Mouse (Mus musculus): ENCODE measurements around the gene Cep164. TPM values are rescaled to one million over a fixed set of nuclear protein-coding genes. Genes with fewer than 3 reads are reported as not detected.

The Cep164 gene
- total and polyA plus RNA-seq, 3 experiments = 7.9 to 14.2 TPM; not detected in 1

- Histone ChIP-seq H3K9me3 (replicated peaks; ENCODE audit: insufficient read depth, low read length) (no peaks in the 10 kb centered on the region), H3K79me2 (ENCODE audit: control insufficient read depth, insufficient read depth, low read length, poor library complexity) (no peaks in the 10 kb centered on the region), H3K27ac (ENCODE audit: control insufficient read depth, low read depth, low read length) (no peak overlapping the region), H3K9ac (ENCODE audit: control insufficient read depth, low read depth, low read length, poor library complexity, severe bottlenecking) (no peak overlapping the region), H3K27me3 (ENCODE audit: control insufficient read depth in 1 of 2, insufficient read depth in 2 of 2, low read length in 2 of 2) (peaks cover 0 to 2% of the 10 kb centered on the region in 2 experiments; a peak in 2 of 4 replicates), H3K4me1 (ENCODE audit: control insufficient read depth in 1 of 2, insufficient read depth in 2 of 2, low read length in 2 of 2) (no peaks in the 10 kb centered on the region), H3K4me3 (ENCODE audit: control insufficient read depth in 1 of 2, insufficient read depth in 1 of 2, low read depth in 2 of 2, low read length in 2 of 2) (no peak overlapping the region), H3K36me3 (ENCODE audit: control insufficient read depth in 1 of 2, insufficient read depth in 2 of 2, low read length in 2 of 2) (no peaks in the 10 kb centered on the region)
- TF ChIP-seq EP300 (IDR thresholded peaks at IDR 0.05; ENCODE audit: low read depth in 1 of 2, low read length in 2 of 2) = no peak
- no peak for TF ChIP-seq MAZ (IDR thresholded peaks at IDR 0.05; ENCODE audit: low read depth, low read length)
- DNase-seq (ENCODE audit: low read depth, low spot score) = no peak
Observed at GRCm38 (mm10) chr9:45845541-45845940, 17.1 kb upstream of the Cep164 start.

- no peak for TF ChIP-seq MXI1 (IDR thresholded peaks at IDR 0.05; ENCODE audit: low read depth, low read length)
- TF ChIP-seq POLR2A (IDR thresholded peaks at IDR 0.05; ENCODE audit: control insufficient read depth in 1 of 2, insufficient read depth in 1 of 2, low read depth in 1 of 2, low read length in 2 of 2, poor library complexity in 1 of 2) = no peak
- no peak for TF ChIP-seq TBP (IDR thresholded peaks at IDR 0.05; ENCODE audit: low read depth, low read length)
- no peak for TF ChIP-seq ELF1 (IDR thresholded peaks at IDR 0.05; ENCODE audit: low read depth, low read length)
- TF ChIP-seq NRF1 (IDR thresholded peaks at IDR 0.05; ENCODE audit: insufficient read depth, low read depth, low read length, poor library complexity, severe bottlenecking) = no peak
- TF ChIP-seq POLR2AphosphoS5 (IDR thresholded peaks at IDR 0.05; ENCODE audit: borderline replicate concordance, low read depth, low read length) = no peak
- TF ChIP-seq USF1 (IDR thresholded peaks at IDR 0.05; ENCODE audit: low read depth, low read length) = no peak
- Histone ChIP-seq H3K9me3 (replicated peaks; ENCODE audit: insufficient read depth, low read length) (no peaks in the 10 kb centered on the region), H3K79me2 (ENCODE audit: control insufficient read depth, insufficient read depth, low read length, poor library complexity) (no peaks in the 10 kb centered on the region), H3K4me1 (ENCODE audit: control insufficient read depth in 1 of 2, insufficient read depth in 2 of 2, low read length in 2 of 2) (no peaks in the 10 kb centered on the region), H3K36me3 (ENCODE audit: control insufficient read depth in 1 of 2, insufficient read depth in 2 of 2, low read length in 2 of 2) (no peaks in the 10 kb centered on the region), H3K27ac (ENCODE audit: control insufficient read depth, low read depth, low read length) (no peak overlapping the region), H3K4me3 (ENCODE audit: control insufficient read depth in 1 of 2, insufficient read depth in 1 of 2, low read depth in 2 of 2, low read length in 2 of 2) (no peak overlapping the region), H3K9ac (ENCODE audit: control insufficient read depth, low read depth, low read length, poor library complexity, severe bottlenecking) (no peak overlapping the region), H3K27me3 (ENCODE audit: control insufficient read depth in 1 of 2, insufficient read depth in 2 of 2, low read length in 2 of 2) (peaks cover 0 to 2% of the 10 kb centered on the region in 2 experiments; a peak in 2 of 4 replicates)
- no peak for DNase-seq (ENCODE audit: low read depth, low spot score)
Observed at GRCm38 (mm10) chr9:45843780-45844179, 15.3 kb upstream of the Cep164 start.

- no peaks in the 10 kb centered on the region for H3K9me3 ChIP-seq (replicated peaks; ENCODE audit: insufficient read depth, low read length)
- H3K36me3 ChIP-seq (ENCODE audit: control insufficient read depth in 1 of 2, insufficient read depth in 2 of 2, low read length in 2 of 2) = no peaks in the 10 kb centered on the region
- H3K79me2 ChIP-seq (ENCODE audit: control insufficient read depth, insufficient read depth, low read length, poor library complexity) = no peaks in the 10 kb centered on the region
- TF ChIP-seq TAL1 (IDR thresholded peaks at IDR 0.05; ENCODE audit: low read length) (no peak), GATA1 (IDR thresholded peaks at IDR 0.05; ENCODE audit: low read depth, low read length) (no peak), KAT2A (conservative IDR thresholded peaks at IDR 0.05; ENCODE audit: low read depth, low read length) (no peak), CTCF (IDR thresholded peaks at IDR 0.05 in 2 of 3, conservative IDR thresholded peaks at IDR 0.05 in 1 of 3; ENCODE audit: control insufficient read depth in 1 of 3, insufficient read depth in 1 of 3, low read depth in 2 of 3, low read length in 3 of 3, poor library complexity in 1 of 3, severe bottlenecking in 1 of 3) (no peak), RAD21 (IDR thresholded peaks at IDR 0.05; ENCODE audit: low read depth, low read length) (no peak), BHLHE40 (IDR thresholded peaks at IDR 0.05; ENCODE audit: borderline replicate concordance, low read depth, low read length) (no peak), MAFK (IDR thresholded peaks at IDR 0.05; ENCODE audit: borderline replicate concordance, low read depth, low read length) (no peak)
- H3K27ac ChIP-seq (ENCODE audit: control insufficient read depth, low read depth, low read length) = no peak overlapping the region
- H3K4me3 ChIP-seq (ENCODE audit: control insufficient read depth in 1 of 2, insufficient read depth in 1 of 2, low read depth in 2 of 2, low read length in 2 of 2) = no peak overlapping the region
- DNase-seq (ENCODE audit: low read depth, low spot score) = no peak
- H3K9ac ChIP-seq (ENCODE audit: control insufficient read depth, low read depth, low read length, poor library complexity, severe bottlenecking) = no peak overlapping the region
- H3K27me3 ChIP-seq (ENCODE audit: control insufficient read depth in 1 of 2, insufficient read depth in 2 of 2, low read length in 2 of 2) = peaks cover 0 to 2% of the 10 kb centered on the region in 2 experiments; a peak in 2 of 4 replicates
- no peaks in the 10 kb centered on the region for H3K4me1 ChIP-seq (ENCODE audit: control insufficient read depth in 1 of 2, insufficient read depth in 2 of 2, low read length in 2 of 2)
Observed at GRCm38 (mm10) chr9:45843007-45843406, 14.5 kb upstream of the Cep164 start.

Data from MEL (cell line).